Mouse (Mus musculus) forebrain, embryonic 12.5 days (tissue): Measurements from ENCODE around the gene Gstz1. TPM values are rescaled to one million over a fixed set of nuclear protein-coding genes. Genes with fewer than 3 reads are reported as not detected.

Experiments
- ATAC-seq: fragments of 200-750 bp; cut with Nextera tagmentation; 2 replicates; pipeline ENCODE4 v1.8.0; 2017; ENCODE audit warnings: moderate TSS enrichment; ENCODE audit not compliant: low FRiP score
- H3K27ac ChIP-seq: fragments of 300-500 bp; sonication (generic); 2 replicates; pipeline ENCODE4 v1.5.1; 2016; ENCODE audit warnings: mild to moderate bottlenecking
- H3K27me3 ChIP-seq: fragments of 300-500 bp; sonication (generic); 2 replicates; pipeline ENCODE4 v1.6.1; 2016; ENCODE audit warnings: mild to moderate bottlenecking
- H3K36me3 ChIP-seq: fragments of 300-500 bp; sonication (generic); replicated peaks from 2 replicates; pipeline ENCODE4 v1.6.1; 2016; ENCODE audit warnings: mild to moderate bottlenecking
- H3K4me1 ChIP-seq: fragments of 300-500 bp; sonication (generic); 2 replicates; pipeline ENCODE4 v1.6.1; 2016
- H3K4me2 ChIP-seq: fragments of 300-500 bp; sonication (generic); 2 replicates; pipeline ENCODE4 v1.6.1; 2016; ENCODE audit warnings: mild to moderate bottlenecking, moderate library complexity
- H3K4me3 ChIP-seq: fragments of 300-500 bp; sonication (generic); replicated peaks from 2 replicates; pipeline ENCODE4 v1.5.1; 2016; ENCODE audit warnings: mild to moderate bottlenecking
- H3K9ac ChIP-seq: fragments of 300-500 bp; sonication (generic); 2 replicates; pipeline ENCODE4 v1.6.1; 2016; ENCODE audit warnings: mild to moderate bottlenecking
- H3K9me3 ChIP-seq: fragments of 300-500 bp; sonication (generic); 2 replicates; pipeline ENCODE4 v1.6.1; 2016
- WGBS: fragments of 180-500 bp; shearing (Covaris S2); methylation state at CpG from one replicate; pipeline ENCODE4 v1.1.7; 2016; 5-methylcytosine and 5-hydroxymethylcytosine counted together
- polyA plus RNA-seq: library from polyadenylated mRNA; unstranded; fragments of >200 nt; fragmentation: Nextera tagmentation; extraction: Ambion mirVana; gene quantifications from 2 replicates; pipeline ENCODE4 v1.2.1, GENCODE M21; 2016

Gstz1 gene
- 24.3 and 28.3 TPM in 2 replicates for polyA plus RNA-seq

GRCm38 (mm10) chr12:87146966-87147365 lies at the start of gene Gstz1:
Gstz1 (plus strand) TSS chr12:87147165.
- WGBS = under 1% methylated on average over 27 of the region's 27 CpGs
- Histone ChIP-seq H3K9ac (peak within 1 kb of the TSS; percentile 78), H3K9me3 (0 out of 2 replicates have a peak, but pooled peaks cover 3% of the 10 kb centered on the region), H3K27me3 (no peaks in the 10 kb centered on the region), H3K4me1 (peaks cover 16% of the 10 kb centered on the region), H3K27ac (peak within 1 kb of the TSS; percentile 95), H3K36me3 (peaks cover 8% of the 10 kb centered on the region; the same call in 1 of the 2 replicates), H3K4me3 (peak within 1 kb of the TSS; percentile 86), H3K4me2 (peak within 1 kb of the TSS; percentile 70)
- peak; percentile 88 for ATAC-seq

GRCm38 (mm10) chr12:87100331-87100730 lies 46.6 kb upstream of the Gstz1 start:
- Histone ChIP-seq H3K27me3 (peaks cover 35% of the 10 kb centered on the region), H3K36me3 (no peaks in the 10 kb centered on the region), H3K4me2 (no peak overlapping the region), H3K27ac (no peak overlapping the region), H3K9me3 (no peaks in the 10 kb centered on the region), H3K9ac (no peak overlapping the region), H3K4me1 (peaks cover 10% of the 10 kb centered on the region), H3K4me3 (no peak overlapping the region)
- no peak for ATAC-seq
- 73% methylated on average over 4 of the region's 4 CpGs for WGBS

GRCm38 (mm10) chr12:87102165-87102631 lies 44.8 kb upstream of the Gstz1 start, which contains the start of gene Ngb:
Ngb (minus strand) TSS chr12:87102539.
- Histone ChIP-seq H3K4me1 (peaks cover 11% of the 10 kb centered on the region), H3K9ac (no peak within 1 kb of the TSS), H3K4me3 (peak within 1 kb of the TSS; percentile 35), H3K4me2 (peak within 1 kb of the TSS; percentile 54), H3K27me3 (peaks cover 35% of the 10 kb centered on the region), H3K27ac (no peak within 1 kb of the TSS), H3K9me3 (no peaks in the 10 kb centered on the region), H3K36me3 (no peaks in the 10 kb centered on the region)
- 2% methylated on average over 32 of the region's 32 CpGs for WGBS
- ATAC-seq = no peak

- Histone ChIP-seq H3K27me3 (peaks cover 35% of the 10 kb centered on the region), H3K27ac (no peak overlapping the region), H3K9ac (no peak overlapping the region), H3K4me1 (peaks cover 16% of the 10 kb centered on the region), H3K9me3 (no peaks in the 10 kb centered on the region), H3K4me3 (no peak overlapping the region), H3K4me2 (no peak overlapping the region), H3K36me3 (no peaks in the 10 kb centered on the region)
- 91% methylated on average over 4 of the region's 4 CpGs for WGBS
- ATAC-seq = no peak
These were observed 43.5 kb upstream of the Gstz1 start for GRCm38 (mm10) chr12:87103471-87103870.

- no peak for ATAC-seq
- Histone ChIP-seq H3K4me3 (no peak overlapping the region), H3K36me3 (peaks cover 3% of the 10 kb centered on the region; the same call in 1 of the 2 replicates), H3K9ac (no peak overlapping the region), H3K27me3 (peaks cover 34% of the 10 kb centered on the region), H3K4me2 (no peak overlapping the region), H3K4me1 (peaks cover 16% of the 10 kb centered on the region), H3K27ac (no peak overlapping the region), H3K9me3 (no peaks in the 10 kb centered on the region)
- WGBS = 90% methylated on average over 4 of the region's 4 CpGs
These were observed 42.2 kb upstream of the Gstz1 start for GRCm38 (mm10) chr12:87104796-87105195.

GRCm38 (mm10) chr12:87107357-87107977 lies 39.5 kb upstream of the Gstz1 start:
- Histone ChIP-seq H3K4me3 (no peak overlapping the region), H3K4me2 (no peak overlapping the region), H3K4me1 (peaks cover 6% of the 10 kb centered on the region), H3K27ac (no peak overlapping the region), H3K27me3 (peaks cover 7% of the 10 kb centered on the region), H3K36me3 (peaks cover 19% of the 10 kb centered on the region), H3K9me3 (no peaks in the 10 kb centered on the region), H3K9ac (no peak overlapping the region)
- WGBS = 25% methylated on average over 3 of the region's 3 CpGs
- ATAC-seq = no peak

- Histone ChIP-seq H3K9me3 (no peaks in the 10 kb centered on the region), H3K9ac (no peak overlapping the region), H3K4me1 (no peaks in the 10 kb centered on the region), H3K36me3 (peaks cover 24% of the 10 kb centered on the region), H3K4me2 (no peak overlapping the region), H3K4me3 (no peak overlapping the region), H3K27ac (no peak overlapping the region), H3K27me3 (no peaks in the 10 kb centered on the region)
- ATAC-seq = no peak
- WGBS = 94% methylated on average over 4 of the region's 4 CpGs
These were observed 24.9 kb upstream of the Gstz1 start for GRCm38 (mm10) chr12:87121918-87122589.

- Histone ChIP-seq H3K4me1 (no peaks in the 10 kb centered on the region), H3K4me3 (no peak overlapping the region), H3K27ac (no peak overlapping the region), H3K9me3 (no peaks in the 10 kb centered on the region), H3K27me3 (no peaks in the 10 kb centered on the region), H3K4me2 (no peak overlapping the region), H3K36me3 (peaks cover 36% of the 10 kb centered on the region), H3K9ac (no peak overlapping the region)
- no peak for ATAC-seq
- 55% methylated on average over 4 of the region's 4 CpGs for WGBS
These were observed 19.7 kb upstream of the Gstz1 start for GRCm38 (mm10) chr12:87127256-87127655.

GRCm38 (mm10) chr12:87130224-87130623 lies 16.7 kb upstream of the Gstz1 start:
- H3K36me3 ChIP-seq = peaks cover 33% of the 10 kb centered on the region
- no peak overlapping the region for H3K9ac ChIP-seq
- no peaks in the 10 kb centered on the region for H3K4me1 ChIP-seq
- no peak overlapping the region for H3K27ac ChIP-seq
- WGBS = 94% methylated on average over 4 of the region's 4 CpGs
- H3K4me3 ChIP-seq = no peak overlapping the region
- no peaks in the 10 kb centered on the region for H3K9me3 ChIP-seq
- ATAC-seq = no peak
- no peak overlapping the region for H3K4me2 ChIP-seq
- H3K27me3 ChIP-seq = no peaks in the 10 kb centered on the region

GRCm38 (mm10) chr12:87131181-87131580 lies 15.8 kb upstream of the Gstz1 start:
- H3K4me1 ChIP-seq = no peaks in the 10 kb centered on the region
- H3K9ac ChIP-seq = no peak overlapping the region
- H3K36me3 ChIP-seq = peaks cover 37% of the 10 kb centered on the region
- no peak overlapping the region for H3K4me3 ChIP-seq
- H3K27ac ChIP-seq = peak overlapping the region; percentile 56; the same call in 1 of the 2 replicates
- H3K9me3 ChIP-seq = no peaks in the 10 kb centered on the region
- WGBS = 77% methylated on average over 2 of the region's 2 CpGs
- H3K4me2 ChIP-seq = no peak overlapping the region
- no peaks in the 10 kb centered on the region for H3K27me3 ChIP-seq
- ATAC-seq = no peak

- Histone ChIP-seq H3K4me3 (no peak overlapping the region), H3K27me3 (no peaks in the 10 kb centered on the region), H3K9me3 (no peaks in the 10 kb centered on the region), H3K4me1 (no peaks in the 10 kb centered on the region), H3K9ac (no peak overlapping the region), H3K36me3 (peaks cover 37% of the 10 kb centered on the region), H3K4me2 (no peak overlapping the region), H3K27ac (peak overlapping the region; percentile 56; the same call in 1 of the 2 replicates)
- ATAC-seq = no peak
- WGBS = 65% methylated on average over 3 of the region's 3 CpGs
These were observed 15.3 kb upstream of the Gstz1 start for GRCm38 (mm10) chr12:87131619-87132018.

- 88% methylated on average over 6 of the region's 6 CpGs for WGBS
- Histone ChIP-seq H3K4me3 (no peak overlapping the region), H3K9me3 (no peaks in the 10 kb centered on the region), H3K4me1 (no peaks in the 10 kb centered on the region), H3K36me3 (peaks cover 35% of the 10 kb centered on the region), H3K4me2 (no peak overlapping the region), H3K9ac (no peak overlapping the region), H3K27me3 (no peaks in the 10 kb centered on the region), H3K27ac (no peak overlapping the region)
- ATAC-seq = no peak
These were observed 14.8 kb upstream of the Gstz1 start for GRCm38 (mm10) chr12:87132210-87132609.
